Mouse (Mus musculus): ENCODE data around the gene Tnnt1. TPM values are rescaled to one million over a fixed set of nuclear protein-coding genes. Genes with fewer than 3 reads are reported as not detected.
"Not testable (repeated sequence)": the region's sequence is repeated elsewhere in the genome, so short reads cannot be mapped to it uniquely, and the experiment has no call there.

The Tnnt1 gene
- polyA plus RNA-seq, 1 experiment: 4.4 TPM

DNA sequence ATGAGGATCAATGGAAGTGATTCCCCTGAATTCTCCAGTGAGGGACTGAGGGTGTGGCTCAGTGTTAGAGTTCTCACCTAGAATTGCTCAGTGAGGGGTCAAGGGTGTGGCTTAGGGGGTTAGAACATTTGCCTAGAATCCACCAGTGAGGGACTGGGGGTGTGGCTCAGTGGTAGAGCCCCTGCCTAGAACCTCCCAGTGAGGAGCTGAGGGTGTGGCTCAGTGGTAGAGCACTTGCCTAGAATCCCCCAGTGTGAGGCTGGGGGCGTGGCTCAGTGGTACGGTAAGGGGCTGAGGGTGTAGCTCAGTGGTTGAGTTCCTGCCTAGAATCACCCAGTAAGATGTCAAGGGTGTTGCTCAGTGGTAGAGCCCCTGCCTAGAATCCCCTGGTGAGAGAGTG, 22.8 kb upstream of the Tnnt1 start:
- no peak overlapping the region for H3K4me3 ChIP-seq (ENCODE audit: insufficient read depth, low read length)
- no peaks in the 10 kb centered on the region for H3K4me1 ChIP-seq (ENCODE audit: control insufficient read depth, insufficient read depth, low read length)
- no peak for TF ChIP-seq CTCF (IDR thresholded peaks at IDR 0.05; ENCODE audit: low read depth, low read length)
- no peak for TF ChIP-seq POLR2A (IDR thresholded peaks at IDR 0.05; ENCODE audit: borderline replicate concordance, low read depth, low read length)
- no peak overlapping the region for H3K27ac ChIP-seq (ENCODE audit: insufficient read depth, low read depth, low read length)

- no peak overlapping the region for H3K27ac ChIP-seq (ENCODE audit: insufficient read depth, low read depth, low read length)
- no peaks in the 10 kb centered on the region for H3K4me1 ChIP-seq (ENCODE audit: control insufficient read depth, insufficient read depth, low read length)
- TF ChIP-seq POLR2A (IDR thresholded peaks at IDR 0.05; ENCODE audit: borderline replicate concordance, low read depth, low read length) (no peak), CTCF (IDR thresholded peaks at IDR 0.05; ENCODE audit: low read depth, low read length) (no peak)
- H3K4me3 ChIP-seq (ENCODE audit: insufficient read depth, low read length): no peak overlapping the region
Observed at GRCm38 (mm10) chr7:4537181-4537580, 21.0 kb upstream of the Tnnt1 start.

GRCm38 (mm10) chr7:4536369-4536768, 20.2 kb upstream of the Tnnt1 start:
- Histone ChIP-seq H3K27ac (ENCODE audit: insufficient read depth, low read depth, low read length) (no peak overlapping the region), H3K4me3 (ENCODE audit: insufficient read depth, low read length) (no peak overlapping the region), H3K4me1 (ENCODE audit: control insufficient read depth, insufficient read depth, low read length) (no peaks in the 10 kb centered on the region)
- TF ChIP-seq POLR2A (IDR thresholded peaks at IDR 0.05; ENCODE audit: borderline replicate concordance, low read depth, low read length): no peak
- TF ChIP-seq CTCF (IDR thresholded peaks at IDR 0.05; ENCODE audit: low read depth, low read length): no peak

DNA sequence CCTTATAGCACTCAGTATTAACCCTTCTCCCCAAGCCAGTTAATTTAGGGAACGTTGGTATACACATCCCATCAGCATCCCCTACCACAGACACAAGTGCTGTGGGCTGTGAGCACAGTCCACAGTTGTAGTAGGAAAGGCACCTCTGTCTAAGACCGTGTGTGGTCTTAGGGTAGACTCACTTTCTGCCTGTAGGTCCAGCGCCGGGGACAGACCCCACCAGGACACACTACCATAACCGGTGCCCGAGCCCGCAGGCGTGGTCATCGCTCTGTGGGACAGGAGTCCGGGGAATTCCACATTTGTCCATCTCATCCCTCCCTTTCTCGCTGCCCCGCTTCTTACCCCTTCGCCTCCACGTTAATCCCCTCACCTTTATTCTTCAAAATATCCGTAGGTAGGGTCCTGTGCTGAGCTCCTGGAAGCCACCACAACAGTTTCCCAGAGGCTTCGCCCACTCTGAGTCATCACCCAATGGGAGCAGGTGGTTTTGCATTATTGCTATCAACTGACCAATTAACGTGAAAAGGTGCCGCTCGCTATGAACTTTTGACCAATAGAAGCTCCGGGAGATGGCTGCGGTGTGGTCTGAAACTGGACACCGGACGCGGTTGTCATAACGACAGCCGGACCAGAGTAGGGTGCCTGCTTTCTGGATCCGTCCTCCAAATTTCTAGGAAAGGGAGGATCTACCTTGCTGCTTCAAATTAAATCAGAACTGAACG, 16.0 kb upstream of the Tnnt1 start, which contains the start of gene Dnaaf3:
Gene Dnaaf3, minus strand, starts transcription at position 449 of the 725 bp plus-strand sequence.
- TF ChIP-seq CTCF (IDR thresholded peaks at IDR 0.05; ENCODE audit: low read depth, low read length) (no peak), POLR2A (IDR thresholded peaks at IDR 0.05; ENCODE audit: borderline replicate concordance, low read depth, low read length) (no peak)
- Histone ChIP-seq H3K4me3 (ENCODE audit: insufficient read depth, low read length) (peak within 1 kb of the TSS; percentile 23), H3K4me1 (ENCODE audit: control insufficient read depth, insufficient read depth, low read length) (peaks cover 8% of the 10 kb centered on the region), H3K27ac (ENCODE audit: insufficient read depth, low read depth, low read length) (no peak within 1 kb of the TSS)

DNA sequence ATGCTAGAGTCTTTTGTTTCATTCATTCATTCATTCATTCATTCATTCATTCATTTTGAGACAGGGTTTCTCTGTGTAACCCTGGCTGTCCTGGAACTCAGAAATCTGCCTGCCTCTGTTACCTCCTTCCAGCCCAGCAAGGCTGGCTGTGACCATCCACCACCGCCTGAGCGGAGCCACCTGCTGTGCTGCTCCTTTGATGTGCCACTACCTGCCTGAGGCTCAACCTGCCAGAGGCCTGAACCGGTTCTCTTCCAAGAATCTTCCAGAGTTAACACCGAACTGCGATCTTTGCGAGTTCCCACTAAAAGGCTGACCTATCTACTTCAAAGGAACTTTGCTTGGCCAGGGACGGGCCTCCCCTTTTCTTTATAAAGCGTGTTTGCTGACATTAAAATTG, 14.0 kb upstream of the Tnnt1 start:
- H3K4me3 ChIP-seq (ENCODE audit: insufficient read depth, low read length); H3K27ac ChIP-seq (ENCODE audit: insufficient read depth, low read depth, low read length): not testable (repeated sequence)
- peaks cover 12% of the 10 kb centered on the region for H3K4me1 ChIP-seq (ENCODE audit: control insufficient read depth, insufficient read depth, low read length)

DNA sequence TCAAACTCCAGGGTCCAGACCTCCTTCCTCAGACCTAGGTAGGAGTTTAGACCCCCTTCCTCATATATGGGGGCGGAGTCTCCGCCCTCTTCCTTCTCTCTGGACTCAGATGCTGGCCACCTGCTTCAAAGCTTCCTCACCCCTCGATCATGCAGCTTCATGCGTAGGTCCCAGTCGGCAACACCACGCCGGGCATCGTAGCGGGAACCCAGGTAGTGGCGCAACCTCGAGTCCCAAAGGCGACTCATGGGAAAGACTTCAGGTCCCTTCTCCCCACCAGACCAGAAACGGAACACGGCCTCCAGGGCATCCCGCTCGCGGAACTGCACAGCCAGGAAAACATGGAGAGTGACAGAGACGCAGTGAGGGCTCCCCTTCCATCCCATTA, 11.1 kb upstream of the Tnnt1 start:
- no peak overlapping the region; the same call in 1 of the 2 replicates for H3K4me3 ChIP-seq (ENCODE audit: insufficient read depth, low read length)
- no peak overlapping the region for H3K27ac ChIP-seq (ENCODE audit: insufficient read depth, low read depth, low read length)
- TF ChIP-seq CTCF (IDR thresholded peaks at IDR 0.05; ENCODE audit: low read depth, low read length) (no peak), POLR2A (IDR thresholded peaks at IDR 0.05; ENCODE audit: borderline replicate concordance, low read depth, low read length) (no peak)

GRCm38 (mm10) chr7:4526341-4527301, 10.4 kb upstream of the Tnnt1 start:
- TF ChIP-seq CTCF (IDR thresholded peaks at IDR 0.05; ENCODE audit: low read depth, low read length): no peak
- Histone ChIP-seq H3K27ac (ENCODE audit: insufficient read depth, low read depth, low read length) (peak overlapping the region; percentile 42), H3K4me3 (ENCODE audit: insufficient read depth, low read length) (peak overlapping the region; percentile 49), H3K4me1 (ENCODE audit: control insufficient read depth, insufficient read depth, low read length) (peaks cover 12% of the 10 kb centered on the region)

More for the DNA sequence above, 11.1 kb upstream of the Tnnt1 start:
- H3K4me1 ChIP-seq (ENCODE audit: control insufficient read depth, insufficient read depth, low read length): peaks cover 12% of the 10 kb centered on the region

DNA sequence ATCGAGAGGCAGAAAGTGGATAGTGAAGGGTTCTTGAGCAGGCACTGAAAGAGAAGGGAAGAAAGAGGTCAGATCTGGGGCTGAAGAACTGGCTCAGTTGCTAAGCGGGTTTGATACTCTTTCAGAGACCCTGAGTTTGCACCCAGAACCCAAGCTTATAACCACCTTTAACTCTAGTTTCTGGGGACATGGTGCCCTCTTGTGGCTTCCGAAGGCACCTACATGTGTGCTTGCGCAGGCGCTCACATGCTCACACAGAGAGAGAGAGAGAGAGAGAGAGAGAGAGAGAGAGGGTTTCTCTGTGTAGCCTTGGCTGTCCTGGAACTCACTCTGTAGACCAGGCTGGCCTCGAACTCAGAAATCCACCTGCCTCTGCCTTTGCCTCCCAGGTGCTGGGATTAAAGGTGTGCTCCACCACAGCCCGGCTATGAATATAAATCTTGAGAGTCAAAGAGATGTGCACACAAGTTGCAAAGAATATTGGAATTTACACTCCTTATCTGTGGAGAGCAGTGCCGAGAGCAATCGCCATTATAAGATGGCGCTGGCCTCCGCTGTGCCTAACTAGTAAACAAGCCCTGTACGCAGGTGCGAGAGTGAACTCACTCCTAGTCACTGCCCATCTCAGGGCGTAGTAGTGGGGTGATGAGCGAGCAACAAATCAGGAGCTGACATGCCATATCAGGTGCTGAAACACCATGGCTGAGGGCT, 8.2 kb upstream of the Tnnt1 start, which contains the start of gene Tnni3:
Gene Tnni3, minus strand, starts transcription at position 18 of the 711 bp plus-strand sequence.
- peaks cover 12% of the 10 kb centered on the region for H3K4me1 ChIP-seq (ENCODE audit: control insufficient read depth, insufficient read depth, low read length)
- not testable (repeated sequence) for H3K4me3 ChIP-seq (ENCODE audit: insufficient read depth, low read length); H3K27ac ChIP-seq (ENCODE audit: insufficient read depth, low read depth, low read length)
- TF ChIP-seq CTCF (IDR thresholded peaks at IDR 0.05; ENCODE audit: low read depth, low read length): peak; percentile 63

- no peak overlapping the region for H3K4me3 ChIP-seq (ENCODE audit: insufficient read depth, low read length)
- no peak overlapping the region for H3K27ac ChIP-seq (ENCODE audit: insufficient read depth, low read depth, low read length)
- peaks cover 12% of the 10 kb centered on the region for H3K4me1 ChIP-seq (ENCODE audit: control insufficient read depth, insufficient read depth, low read length)
- TF ChIP-seq POLR2A (IDR thresholded peaks at IDR 0.05; ENCODE audit: borderline replicate concordance, low read depth, low read length) (no peak), CTCF (IDR thresholded peaks at IDR 0.05; ENCODE audit: low read depth, low read length) (no peak)
Observed at GRCm38 (mm10) chr7:4523205-4524130, 7.3 kb upstream of the Tnnt1 start.
